Mouse (Mus musculus): ENCODE data around the gene Tmem136. TPM values are rescaled to one million over a fixed set of nuclear protein-coding genes. Genes with fewer than 3 reads are reported as not detected.

The Tmem136 gene
- polyA plus RNA-seq, 1 experiment from 2014 or later = 5.5 TPM

GRCm38 (mm10) chr9:43098922-43099321, 17.4 kb downstream of the Tmem136 start:
- WGBS = 61% methylated on average over 4 of the region's 4 CpGs
- ATAC-seq (ENCODE audit: insufficient number of reproducible peaks, insufficient read depth, low FRiP score, low read depth) = no peak
- H3K9ac ChIP-seq (replicated peaks; ENCODE audit: low read depth, low read length) = no peak overlapping the region
- no peaks in the 10 kb centered on the region for H3K9me3 ChIP-seq (ENCODE audit: control insufficient read depth, low read depth, low read length)
- peaks cover 21% of the 10 kb centered on the region for H3K4me1 ChIP-seq (ENCODE audit: control insufficient read depth, insufficient read depth, low read length)
- no peaks in the 10 kb centered on the region for H3K36me3 ChIP-seq (ENCODE audit: control insufficient read depth, insufficient read depth, low read length)
- H3K4me2 ChIP-seq (replicated peaks; ENCODE audit: low read depth, low read length) = no peak overlapping the region
- H3K4me3 ChIP-seq (ENCODE audit: low read depth, low read length) = no peak overlapping the region
- no peaks in the 10 kb centered on the region for H3K27me3 ChIP-seq (ENCODE audit: control insufficient read depth, insufficient read depth, low read length)
- no peak overlapping the region for H3K27ac ChIP-seq (ENCODE audit: low read length)

DNA sequence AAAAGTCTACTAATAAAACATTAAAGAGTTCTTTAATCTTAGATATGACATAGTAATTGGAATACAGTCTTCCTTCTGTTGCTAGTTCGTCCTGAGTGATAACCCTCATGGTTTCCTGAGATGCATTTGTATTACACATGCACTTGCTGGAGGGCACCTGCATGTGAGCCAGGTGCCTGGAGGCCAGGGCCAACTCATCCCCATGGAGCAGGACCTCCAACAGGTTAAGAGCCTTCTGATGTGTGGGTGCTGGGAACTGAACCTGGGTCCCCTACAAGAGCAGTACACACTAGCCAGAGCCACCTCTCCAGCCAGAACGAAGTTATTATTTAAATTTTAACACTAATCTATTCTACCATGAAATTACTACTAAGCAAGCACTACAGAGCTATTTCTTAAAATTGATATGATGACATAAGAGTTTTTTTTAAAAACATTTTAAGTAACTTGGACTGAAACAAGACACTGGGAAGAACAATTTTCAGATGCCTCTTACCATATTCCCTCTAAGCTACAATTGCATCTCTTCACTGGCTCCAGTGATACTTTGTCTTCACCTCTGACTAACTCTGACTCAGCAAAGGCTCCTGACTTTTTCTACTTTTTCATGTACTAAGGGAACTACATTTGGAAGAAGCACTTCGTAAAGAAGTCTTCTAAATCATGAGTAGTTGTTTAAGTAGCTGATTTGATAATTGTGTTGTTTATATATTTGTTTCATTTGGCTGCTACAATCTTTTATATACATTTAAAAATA, 18.4 kb downstream of the Tmem136 start:
- ATAC-seq (ENCODE audit: insufficient number of reproducible peaks, insufficient read depth, low FRiP score, low read depth) = no peak
- no peaks in the 10 kb centered on the region for H3K36me3 ChIP-seq (ENCODE audit: control insufficient read depth, insufficient read depth, low read length)
- H3K27ac ChIP-seq (ENCODE audit: low read length) = no peak overlapping the region
- H3K4me3 ChIP-seq (ENCODE audit: low read depth, low read length) = no peak overlapping the region
- WGBS = 91% methylated on average over 3 of the region's 3 CpGs
- no peak overlapping the region for H3K4me2 ChIP-seq (replicated peaks; ENCODE audit: low read depth, low read length)
- peaks cover 18% of the 10 kb centered on the region for H3K4me1 ChIP-seq (ENCODE audit: control insufficient read depth, insufficient read depth, low read length)
- no peaks in the 10 kb centered on the region for H3K27me3 ChIP-seq (ENCODE audit: control insufficient read depth, insufficient read depth, low read length)
- H3K9me3 ChIP-seq (ENCODE audit: control insufficient read depth, low read depth, low read length) = no peaks in the 10 kb centered on the region
- H3K9ac ChIP-seq (replicated peaks; ENCODE audit: low read depth, low read length) = no peak overlapping the region

DNA sequence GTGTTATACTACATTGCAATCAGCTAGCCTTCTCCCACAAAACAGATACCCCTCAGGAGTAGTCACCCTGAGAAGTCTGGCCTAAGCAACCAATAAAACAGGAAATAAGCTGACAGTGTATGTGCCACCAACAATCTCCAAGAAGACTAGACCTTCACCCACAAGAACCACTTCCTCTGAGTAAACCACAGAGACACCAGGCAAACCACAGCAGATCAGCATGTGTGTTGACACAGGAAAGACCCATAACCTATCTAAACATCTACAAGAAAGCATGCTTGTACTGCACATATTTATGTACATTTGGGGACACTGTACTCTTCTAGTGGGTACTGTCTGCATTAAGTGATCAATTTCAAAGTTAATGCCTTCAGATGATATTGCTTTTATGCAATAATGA, 20.0 kb downstream of the Tmem136 start:
- ATAC-seq (ENCODE audit: insufficient number of reproducible peaks, insufficient read depth, low FRiP score, low read depth) = no peak
- H3K36me3 ChIP-seq (ENCODE audit: control insufficient read depth, insufficient read depth, low read length) = no peaks in the 10 kb centered on the region
- H3K4me3 ChIP-seq (ENCODE audit: low read depth, low read length) = no peak overlapping the region
- no peak overlapping the region for H3K4me2 ChIP-seq (replicated peaks; ENCODE audit: low read depth, low read length)
- H3K9ac ChIP-seq (replicated peaks; ENCODE audit: low read depth, low read length) = no peak overlapping the region
- H3K27ac ChIP-seq (ENCODE audit: low read length) = no peak overlapping the region
- H3K4me1 ChIP-seq (ENCODE audit: control insufficient read depth, insufficient read depth, low read length) = peaks cover 7% of the 10 kb centered on the region; the same call in 1 of the 2 replicates
- H3K27me3 ChIP-seq (ENCODE audit: control insufficient read depth, insufficient read depth, low read length) = no peaks in the 10 kb centered on the region
- H3K9me3 ChIP-seq (ENCODE audit: control insufficient read depth, low read depth, low read length) = no peaks in the 10 kb centered on the region

DNA sequence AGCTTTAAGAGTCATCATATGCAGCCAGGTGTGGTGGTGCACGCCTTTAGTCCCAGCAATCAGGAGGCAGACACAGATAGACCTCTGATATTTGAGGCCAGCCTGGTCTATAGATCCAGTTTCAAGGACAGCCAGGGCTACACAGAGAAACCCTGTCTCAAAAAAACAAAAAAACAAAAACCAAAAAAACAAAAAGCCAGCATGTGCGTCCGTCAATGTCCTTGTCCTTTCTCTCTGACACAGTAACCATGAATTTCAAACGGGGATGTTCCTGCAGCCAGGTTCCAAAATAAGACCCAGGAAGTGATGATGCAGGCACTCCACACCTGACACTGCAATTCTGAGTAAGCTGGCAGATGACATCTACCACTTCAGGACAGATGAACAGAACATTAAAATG, 21.5 kb downstream of the Tmem136 start:
- no peak overlapping the region for H3K4me3 ChIP-seq (ENCODE audit: low read depth, low read length)

GRCm38 (mm10) chr9:43093803-43094202, 22.6 kb downstream of the Tmem136 start:
- no peak for ATAC-seq (ENCODE audit: insufficient number of reproducible peaks, insufficient read depth, low FRiP score, low read depth)
- Histone ChIP-seq H3K4me2 (replicated peaks; ENCODE audit: low read depth, low read length) (no peak overlapping the region), H3K4me3 (ENCODE audit: low read depth, low read length) (no peak overlapping the region), H3K9me3 (ENCODE audit: control insufficient read depth, low read depth, low read length) (no peaks in the 10 kb centered on the region), H3K4me1 (ENCODE audit: control insufficient read depth, insufficient read depth, low read length) (peaks cover 7% of the 10 kb centered on the region; the same call in 1 of the 2 replicates), H3K27me3 (ENCODE audit: control insufficient read depth, insufficient read depth, low read length) (no peaks in the 10 kb centered on the region), H3K36me3 (ENCODE audit: control insufficient read depth, insufficient read depth, low read length) (no peaks in the 10 kb centered on the region), H3K27ac (ENCODE audit: low read length) (no peak overlapping the region), H3K9ac (replicated peaks; ENCODE audit: low read depth, low read length) (no peak overlapping the region)
- 63% methylated on average over 3 of the region's 3 CpGs for WGBS

More for the DNA sequence above, 21.5 kb downstream of the Tmem136 start:
- ATAC-seq (ENCODE audit: insufficient number of reproducible peaks, insufficient read depth, low FRiP score, low read depth) = no peak
- Histone ChIP-seq H3K36me3 (ENCODE audit: control insufficient read depth, insufficient read depth, low read length) (no peaks in the 10 kb centered on the region), H3K27ac (ENCODE audit: low read length) (no peak overlapping the region), H3K9ac (replicated peaks; ENCODE audit: low read depth, low read length) (no peak overlapping the region), H3K4me1 (ENCODE audit: control insufficient read depth, insufficient read depth, low read length) (peaks cover 7% of the 10 kb centered on the region; the same call in 1 of the 2 replicates), H3K4me2 (replicated peaks; ENCODE audit: low read depth, low read length) (no peak overlapping the region), H3K9me3 (ENCODE audit: control insufficient read depth, low read depth, low read length) (no peaks in the 10 kb centered on the region), H3K27me3 (ENCODE audit: control insufficient read depth, insufficient read depth, low read length) (no peaks in the 10 kb centered on the region)
- 82% methylated on average over 4 of the region's 4 CpGs for WGBS

- no peak overlapping the region for H3K4me3 ChIP-seq (ENCODE audit: low read depth, low read length)
- no peak overlapping the region for H3K9ac ChIP-seq (replicated peaks; ENCODE audit: low read depth, low read length)
- H3K4me2 ChIP-seq (replicated peaks; ENCODE audit: low read depth, low read length) = no peak overlapping the region
- H3K27ac ChIP-seq (ENCODE audit: low read length) = no peak overlapping the region
- H3K36me3 ChIP-seq (ENCODE audit: control insufficient read depth, insufficient read depth, low read length) = no peaks in the 10 kb centered on the region
- H3K27me3 ChIP-seq (ENCODE audit: control insufficient read depth, insufficient read depth, low read length) = no peaks in the 10 kb centered on the region
- 87% methylated on average over 1 of the region's 1 CpGs for WGBS
- H3K4me1 ChIP-seq (ENCODE audit: control insufficient read depth, insufficient read depth, low read length) = peaks cover 14% of the 10 kb centered on the region; the same call in 1 of the 2 replicates
- H3K9me3 ChIP-seq (ENCODE audit: control insufficient read depth, low read depth, low read length) = no peaks in the 10 kb centered on the region
- ATAC-seq (ENCODE audit: insufficient number of reproducible peaks, insufficient read depth, low FRiP score, low read depth) = no peak
These were observed 30.6 kb downstream of the Tmem136 start for GRCm38 (mm10) chr9:43085686-43086285.

- Histone ChIP-seq H3K4me2 (replicated peaks; ENCODE audit: low read depth, low read length) (no peak overlapping the region), H3K27me3 (ENCODE audit: control insufficient read depth, insufficient read depth, low read length) (no peaks in the 10 kb centered on the region), H3K9me3 (ENCODE audit: control insufficient read depth, low read depth, low read length) (no peaks in the 10 kb centered on the region), H3K36me3 (ENCODE audit: control insufficient read depth, insufficient read depth, low read length) (no peaks in the 10 kb centered on the region), H3K9ac (replicated peaks; ENCODE audit: low read depth, low read length) (no peak overlapping the region), H3K4me3 (ENCODE audit: low read depth, low read length) (no peak overlapping the region), H3K4me1 (ENCODE audit: control insufficient read depth, insufficient read depth, low read length) (peaks cover 18% of the 10 kb centered on the region; the same call in 1 of the 2 replicates), H3K27ac (ENCODE audit: low read length) (no peak overlapping the region)
- no peak for ATAC-seq (ENCODE audit: insufficient number of reproducible peaks, insufficient read depth, low FRiP score, low read depth)
- 57% methylated on average over 7 of the region's 7 CpGs for WGBS
These were observed 31.6 kb downstream of the Tmem136 start for GRCm38 (mm10) chr9:43084496-43085362.

- 62% methylated on average over 7 of the region's 7 CpGs for WGBS
- ATAC-seq (ENCODE audit: insufficient number of reproducible peaks, insufficient read depth, low FRiP score, low read depth) = no peak
- H3K4me3 ChIP-seq (ENCODE audit: low read depth, low read length) = no peak overlapping the region
- no peak overlapping the region for H3K27ac ChIP-seq (ENCODE audit: low read length)
- no peak overlapping the region for H3K4me2 ChIP-seq (replicated peaks; ENCODE audit: low read depth, low read length)
- no peaks in the 10 kb centered on the region for H3K27me3 ChIP-seq (ENCODE audit: control insufficient read depth, insufficient read depth, low read length)
- no peak overlapping the region for H3K9ac ChIP-seq (replicated peaks; ENCODE audit: low read depth, low read length)
- peaks cover 18% of the 10 kb centered on the region; the same call in 1 of the 2 replicates for H3K4me1 ChIP-seq (ENCODE audit: control insufficient read depth, insufficient read depth, low read length)
- H3K9me3 ChIP-seq (ENCODE audit: control insufficient read depth, low read depth, low read length) = no peaks in the 10 kb centered on the region
- no peaks in the 10 kb centered on the region for H3K36me3 ChIP-seq (ENCODE audit: control insufficient read depth, insufficient read depth, low read length)
These were observed 32.8 kb downstream of the Tmem136 start for GRCm38 (mm10) chr9:43083441-43084055.

Data from stomach, embryonic 14.5 days (tissue).